Mouse (Mus musculus) forebrain, embryonic 12.5 days (tissue): ENCODE data around the gene Krtap24-1. TPM values are rescaled to one million over a fixed set of nuclear protein-coding genes. Genes with fewer than 3 reads are reported as not detected.

Experiments
- polyA plus RNA-seq: library from polyadenylated mRNA; unstranded; fragments of >200 nt; fragmentation: Nextera tagmentation; extraction: Ambion mirVana; gene quantifications from 2 replicates; pipeline ENCODE4 v1.2.1, GENCODE M21; 2016

Krtap24-1 gene
- polyA plus RNA-seq, 1 experiment from 2014 or later, result not detected

Other genes starting within 250 kb of the Krtap24-1 start
- gene Cldn17, start 105.3 kb downstream of the Krtap24-1 start, polyA plus RNA-seq, result not detected in 2 replicates
- 0.17 and 0.82 TPM in 2 replicates for gene Cldn8, start 49.1 kb downstream of the Krtap24-1 start, polyA plus RNA-seq
- gene 2310079G19Rik, start 15.4 kb upstream of the Krtap24-1 start, polyA plus RNA-seq, result not detected in 2 replicates
- gene Krtap26-1, start 35.5 kb upstream of the Krtap24-1 start, polyA plus RNA-seq, result not detected in 2 replicates
- not detected in 2 replicates for gene Krtap27-1, start 59.4 kb upstream of the Krtap24-1 start, polyA plus RNA-seq
- gene 2310061N02Rik, start 95.7 kb upstream of the Krtap24-1 start, polyA plus RNA-seq, result not detected in 2 replicates
- gene Krtap13-1, start 116.6 kb upstream of the Krtap24-1 start, polyA plus RNA-seq, result not detected in 2 replicates
- not detected in 2 replicates for gene Krtap13, start 139.4 kb upstream of the Krtap24-1 start, polyA plus RNA-seq
- gene 2310034C09Rik, start 146.6 kb upstream of the Krtap24-1 start, polyA plus RNA-seq, result not detected in 2 replicates
- gene 2310057N15Rik, start 161.9 kb upstream of the Krtap24-1 start, polyA plus RNA-seq, result not detected in 2 replicates
- not detected in 2 replicates for gene Gm5965, start 165.6 kb upstream of the Krtap24-1 start, polyA plus RNA-seq
- gene Gm20741, start 199.9 kb upstream of the Krtap24-1 start, polyA plus RNA-seq, result not detected in 2 replicates
- not detected in 2 replicates for gene Krtap15, start 207.9 kb upstream of the Krtap24-1 start, polyA plus RNA-seq
- gene Krtap14, start 213.9 kb upstream of the Krtap24-1 start, polyA plus RNA-seq, result not detected in 2 replicates